Mouse (Mus musculus) kidney, adult 2 months (tissue): ENCODE data around the gene Arg2.

Source experiments
- CTCF ChIP-seq: fragments of 200-500 bp; conservative IDR thresholded peaks from 2 replicates; pipeline ENCODE4 v1.5.1; 2011; ENCODE audit warnings: low read depth, mild to moderate bottlenecking, control low read depth, low read length, moderate library complexity, mixed read lengths; ENCODE audit not compliant: insufficient read depth, insufficient read length
- POLR2A ChIP-seq: fragments of 200-500 bp; IDR thresholded peaks from one replicate; pipeline ENCODE4 v1.6.1; 2011; ENCODE audit warnings: low read depth, low read length, control low read depth

DNA sequence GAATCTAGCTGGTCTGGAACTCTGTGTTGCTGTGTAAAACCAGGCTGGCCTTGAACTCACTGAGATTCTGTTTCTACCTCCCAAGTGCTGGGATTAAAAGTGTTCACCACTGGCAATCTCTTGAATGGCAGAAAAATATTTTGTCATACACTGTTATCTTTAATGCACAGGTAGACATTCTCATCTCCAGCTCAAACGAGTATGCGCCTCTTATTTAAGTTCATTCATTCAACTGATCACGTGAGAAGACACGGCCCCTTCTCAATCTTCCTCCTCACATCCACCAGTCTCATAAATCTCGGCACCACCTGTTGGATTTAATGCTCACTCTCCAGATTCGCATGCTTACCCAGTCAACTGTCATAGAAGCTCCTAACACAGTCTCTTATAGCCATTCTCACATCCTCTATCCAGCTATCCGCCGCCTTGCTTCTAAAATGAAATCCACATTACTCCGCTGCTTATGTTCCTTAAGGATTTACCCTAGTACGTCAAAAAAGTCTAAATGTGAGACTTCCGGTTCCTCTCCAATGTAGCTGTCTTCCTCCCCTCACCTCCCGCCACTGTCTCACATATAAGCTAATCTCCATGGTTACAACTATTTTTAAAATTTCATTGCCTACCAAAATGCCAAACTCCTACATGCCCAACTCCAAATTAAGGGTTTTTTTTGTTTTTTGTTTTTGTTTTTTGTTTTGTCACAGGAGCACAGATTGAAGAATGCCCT lies 40.9 kb downstream of the Arg2 start:
- no peak for TF ChIP-seq POLR2A
- no peak for TF ChIP-seq CTCF
